Mouse (Mus musculus) heart, embryonic 11.5 days (tissue): ENCODE data around the gene Soga1. TPM values are rescaled to one million over a fixed set of nuclear protein-coding genes. Genes with fewer than 3 reads are reported as not detected.

Experiments
- ATAC-seq: fragments of 200-750 bp; cut with Nextera tagmentation; replicated peaks from 2 replicates; pipeline ENCODE4 v1.8.0; 2017; ENCODE audit warnings: moderate library complexity; ENCODE audit not compliant: insufficient number of reproducible peaks, low FRiP score, low TSS enrichment
- H3K27ac ChIP-seq: fragments of 300-500 bp; sonication (generic); 2 replicates; pipeline ENCODE4 v1.5.1; 2014; ENCODE audit warnings: mild to moderate bottlenecking, low read depth, low read length
- H3K27me3 ChIP-seq: fragments of 300-500 bp; sonication (generic); 2 replicates; pipeline ENCODE4 v1.6.1; 2014; ENCODE audit warnings: mild to moderate bottlenecking, low read length, mixed read lengths; ENCODE audit not compliant: control insufficient read depth, insufficient read depth
- H3K36me3 ChIP-seq: fragments of 300-500 bp; sonication (generic); 2 replicates; pipeline ENCODE4 v1.6.1; 2014; ENCODE audit warnings: mild to moderate bottlenecking, low read length, moderate library complexity, mixed read lengths; ENCODE audit not compliant: control insufficient read depth, insufficient read depth
- H3K4me1 ChIP-seq: fragments of 300-500 bp; sonication (generic); 2 replicates; pipeline ENCODE4 v1.6.1; 2014; ENCODE audit warnings: low read length; ENCODE audit not compliant: control insufficient read depth, insufficient read depth
- H3K4me2 ChIP-seq: fragments of 300-500 bp; sonication (generic); 2 replicates; pipeline ENCODE4 v1.6.1; 2014; ENCODE audit warnings: mild to moderate bottlenecking, moderate library complexity
- H3K4me3 ChIP-seq: fragments of 300-500 bp; sonication (generic); 2 replicates; pipeline ENCODE4 v1.5.1; 2014; ENCODE audit warnings: low read depth, low read length
- H3K9ac ChIP-seq: fragments of 300-500 bp; sonication (generic); 2 replicates; pipeline ENCODE4 v1.6.1; 2014; ENCODE audit warnings: mild to moderate bottlenecking, low read depth, low read length, moderate library complexity
- H3K9me3 ChIP-seq: fragments of 300-500 bp; sonication (generic); replicated peaks from 2 replicates; pipeline ENCODE4 v1.6.1; 2016; ENCODE audit warnings: low read length; ENCODE audit not compliant: control insufficient read depth
- WGBS: fragments of 180-500 bp; shearing (Covaris S2); extraction: QIAGEN DNeasy Blood & Tissue Kit; methylation state at CpG from one replicate; pipeline ENCODE4 v1.1.7; 2014; ENCODE audit not compliant: insufficient replicate concordance; 5-methylcytosine and 5-hydroxymethylcytosine counted together
- polyA plus RNA-seq: library from polyadenylated mRNA; unstranded; fragments of >200 nt; fragmentation: Nextera tagmentation; extraction: Ambion mirVana; gene quantifications from 2 replicates; pipeline ENCODE4 v1.2.1, GENCODE M21; 2014

Soga1 gene
- polyA plus RNA-seq, 1 experiment from 2014 or later, result 3.6 TPM

DNA sequence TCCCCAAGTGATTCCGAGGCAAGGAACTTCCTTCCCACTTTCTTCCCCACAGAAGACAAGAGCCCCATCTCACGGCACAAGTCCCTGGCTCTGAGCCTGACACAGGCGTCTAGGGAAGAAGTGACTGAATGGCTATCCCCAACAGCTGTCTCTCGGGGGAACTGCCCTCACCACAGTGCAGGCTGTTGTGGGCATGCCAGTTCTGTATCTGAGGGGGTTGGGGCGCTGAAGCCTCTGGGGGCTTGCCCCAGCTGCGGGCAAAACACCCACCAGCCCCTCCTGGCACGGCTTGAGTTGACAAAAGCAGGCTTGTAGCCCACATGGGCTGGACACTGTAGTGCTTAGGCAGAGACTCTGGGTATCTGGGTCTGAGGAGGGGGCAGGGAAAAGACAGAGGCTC lies 14.9 kb downstream of the Soga1 start:
- no peak overlapping the region for H3K9ac ChIP-seq
- peaks cover 3% of the 10 kb centered on the region; the same call in 1 of the 2 replicates for H3K36me3 ChIP-seq
- no peak overlapping the region for H3K4me2 ChIP-seq
- H3K4me1 ChIP-seq, result peaks cover 46% of the 10 kb centered on the region
- H3K9me3 ChIP-seq, result no peaks in the 10 kb centered on the region
- H3K27ac ChIP-seq, result no peak overlapping the region
- no peaks in the 10 kb centered on the region for H3K27me3 ChIP-seq
- no peak for ATAC-seq
- H3K4me3 ChIP-seq, result no peak overlapping the region
- WGBS, result 66% methylated on average over 7 of the region's 7 CpGs

DNA sequence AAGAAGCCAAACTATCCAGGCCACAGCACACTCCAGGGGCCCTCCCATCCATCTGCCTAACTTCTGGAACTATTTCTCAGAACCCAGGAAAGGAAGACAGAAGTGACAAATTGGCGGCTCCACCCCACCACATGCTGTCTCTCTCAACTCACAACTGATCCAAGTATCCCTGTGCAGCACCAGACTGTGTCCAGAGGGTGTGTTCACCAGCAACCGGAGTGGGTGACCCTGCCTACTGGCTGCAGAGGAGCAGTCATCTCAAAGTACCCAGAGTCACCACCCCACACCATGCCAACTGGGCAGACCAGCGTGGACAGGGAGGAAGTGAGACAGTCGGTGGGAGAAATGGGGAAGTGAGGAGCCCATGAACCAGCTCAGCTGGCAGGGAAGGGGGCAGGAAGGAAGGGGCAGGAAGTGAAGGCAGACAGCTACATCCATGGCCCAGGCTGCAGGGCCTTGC lies 15.8 kb downstream of the Soga1 start:
- Histone ChIP-seq H3K9me3 (no peaks in the 10 kb centered on the region), H3K9ac (no peak overlapping the region; the same call in 1 of the 2 replicates), H3K27ac (no peak overlapping the region), H3K4me2 (no peak overlapping the region), H3K27me3 (no peaks in the 10 kb centered on the region), H3K4me1 (peaks cover 47% of the 10 kb centered on the region), H3K36me3 (peaks cover 3% of the 10 kb centered on the region; the same call in 1 of the 2 replicates), H3K4me3 (no peak overlapping the region)
- 63% methylated on average over 4 of the region's 4 CpGs for WGBS
- no peak for ATAC-seq

DNA sequence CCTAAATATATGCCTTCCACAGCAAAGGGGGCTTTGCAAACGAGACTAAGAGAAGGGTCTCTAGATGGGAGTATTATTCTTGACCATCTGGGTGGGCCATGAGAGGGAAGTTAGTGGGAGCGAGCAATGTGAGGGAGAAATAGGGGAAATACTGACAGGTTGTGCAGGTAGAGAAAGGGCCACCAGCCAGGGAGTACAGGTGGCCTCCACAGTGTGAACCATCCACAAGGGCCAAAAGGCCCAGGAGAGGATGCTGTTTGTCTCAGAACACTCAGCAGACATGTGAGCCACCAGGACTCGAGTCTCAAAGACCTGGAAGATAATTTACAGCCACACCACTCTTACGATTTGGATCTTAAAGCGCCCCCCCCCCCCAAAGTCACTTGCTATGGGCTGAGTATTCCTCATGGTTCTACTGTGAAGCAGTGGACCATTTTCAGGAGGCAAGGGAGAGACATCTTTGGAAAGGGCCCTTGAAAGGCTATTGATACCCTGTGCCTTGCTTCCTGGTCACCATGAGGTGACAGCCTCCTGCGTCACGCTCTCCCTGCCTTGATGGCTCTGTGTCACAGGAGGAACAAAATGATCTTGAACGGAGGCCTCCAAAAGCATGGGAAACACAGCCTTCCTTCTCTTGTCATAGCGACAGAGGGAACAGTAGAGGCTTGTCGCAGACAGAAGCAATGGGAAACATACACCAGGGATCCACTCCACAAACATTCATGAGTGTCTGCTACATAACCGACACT lies 18.3 kb downstream of the Soga1 start:
- H3K27ac ChIP-seq, result no peak overlapping the region
- no peaks in the 10 kb centered on the region for H3K27me3 ChIP-seq
- 84% methylated on average over 11 of the region's 11 CpGs for WGBS
- peaks cover 5% of the 10 kb centered on the region; the same call in 1 of the 2 replicates for H3K36me3 ChIP-seq
- H3K4me2 ChIP-seq, result no peak overlapping the region
- H3K4me3 ChIP-seq, result no peak overlapping the region
- H3K4me1 ChIP-seq, result peaks cover 31% of the 10 kb centered on the region
- no peaks in the 10 kb centered on the region for H3K9me3 ChIP-seq
- H3K9ac ChIP-seq, result no peak overlapping the region
- no peak for ATAC-seq

DNA sequence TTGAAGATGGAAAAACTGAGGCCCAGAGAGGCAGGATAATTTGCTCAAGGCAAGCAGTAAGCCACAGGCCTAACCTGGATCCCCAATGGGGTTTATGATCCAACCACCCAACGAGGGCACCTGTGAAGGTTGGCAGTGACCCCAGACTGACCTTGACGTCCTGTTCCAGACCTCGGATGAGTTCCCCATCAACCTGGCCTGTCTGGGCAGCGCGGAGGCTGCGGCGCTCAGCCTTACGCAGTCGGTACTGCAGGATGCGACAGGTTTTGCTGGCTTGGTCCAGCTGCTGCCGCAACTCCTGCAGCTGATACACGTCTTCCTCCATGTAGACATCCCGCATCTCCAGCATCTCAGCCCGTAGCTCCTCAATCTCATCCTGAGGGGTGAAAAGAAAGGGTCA lies 19.0 kb downstream of the Soga1 start:
- Histone ChIP-seq H3K9ac (no peak overlapping the region), H3K27me3 (no peaks in the 10 kb centered on the region), H3K27ac (no peak overlapping the region), H3K4me1 (peaks cover 25% of the 10 kb centered on the region), H3K9me3 (no peaks in the 10 kb centered on the region), H3K4me3 (no peak overlapping the region), H3K36me3 (peaks cover 5% of the 10 kb centered on the region; the same call in 1 of the 2 replicates), H3K4me2 (no peak overlapping the region)
- 90% methylated on average over 14 of the region's 14 CpGs for WGBS
- no peak for ATAC-seq

DNA sequence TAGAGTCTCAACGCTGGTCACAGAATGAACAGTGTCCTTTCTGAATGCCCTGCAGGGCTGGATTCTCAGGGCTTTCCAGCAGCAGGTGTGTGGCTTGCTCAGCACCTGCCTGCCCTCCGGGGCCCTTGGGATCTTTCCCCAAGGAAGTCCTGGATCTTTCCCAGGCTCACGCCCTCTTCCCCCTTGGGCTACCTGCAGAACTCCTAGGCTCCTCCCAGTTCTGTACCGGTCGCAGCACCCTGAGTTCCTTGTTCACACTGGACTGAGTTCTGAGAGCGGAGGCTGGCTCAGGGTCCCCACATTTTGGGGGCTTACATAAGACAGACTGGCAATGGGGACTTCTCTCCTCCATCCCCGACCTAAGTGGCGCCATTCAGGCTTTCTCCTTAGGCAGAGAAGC lies 19.9 kb downstream of the Soga1 start:
- no peaks in the 10 kb centered on the region for H3K27me3 ChIP-seq
- peaks cover 21% of the 10 kb centered on the region for H3K4me1 ChIP-seq
- peaks cover 5% of the 10 kb centered on the region; the same call in 1 of the 2 replicates for H3K36me3 ChIP-seq
- no peak overlapping the region; the same call in 1 of the 2 replicates for H3K9ac ChIP-seq
- H3K4me2 ChIP-seq, result peak overlapping the region; percentile 43
- ATAC-seq, result no peak
- H3K27ac ChIP-seq, result peak overlapping the region; percentile 46
- H3K4me3 ChIP-seq, result no peak overlapping the region
- 70% methylated on average over 8 of the region's 8 CpGs for WGBS
- no peaks in the 10 kb centered on the region for H3K9me3 ChIP-seq

DNA sequence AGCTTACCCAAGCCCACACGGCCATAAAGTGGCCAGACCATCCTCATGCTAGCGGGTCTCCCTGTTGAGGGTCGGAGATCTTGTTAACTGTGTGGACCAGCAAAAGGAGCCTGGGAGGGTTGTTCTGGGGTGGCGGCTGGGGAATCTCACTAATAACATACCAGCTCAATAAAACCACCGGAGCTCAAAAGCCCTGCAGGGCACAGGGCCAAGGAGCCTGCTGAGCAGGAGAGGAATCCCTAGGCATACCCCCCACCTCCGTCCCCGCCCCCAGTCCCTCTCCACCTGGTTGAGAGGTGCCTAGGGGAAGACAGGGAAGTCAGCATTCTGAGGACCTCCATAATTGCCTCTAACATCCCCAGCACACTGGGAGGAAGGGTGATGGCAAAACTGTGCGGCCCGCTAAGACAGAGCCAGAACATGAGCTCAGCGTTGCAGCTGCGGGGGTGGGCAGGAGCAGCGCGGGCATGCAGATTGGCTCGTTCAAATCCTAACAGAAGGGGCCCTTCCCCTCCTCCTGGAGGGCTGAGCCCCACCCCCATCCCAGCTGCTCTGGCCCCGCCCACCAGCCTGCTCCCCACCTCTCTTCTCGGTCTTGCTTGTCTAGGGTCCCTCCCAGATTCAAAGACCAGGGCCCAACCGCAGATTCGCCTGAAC lies 20.6 kb downstream of the Soga1 start:
- peak overlapping the region; percentile 43 for H3K4me2 ChIP-seq
- no peaks in the 10 kb centered on the region for H3K9me3 ChIP-seq
- WGBS, result 20% methylated on average over 18 of the region's 18 CpGs
- H3K36me3 ChIP-seq, result peaks cover 5% of the 10 kb centered on the region; the same call in 1 of the 2 replicates
- H3K9ac ChIP-seq, result peak overlapping the region; percentile 34; the same call in 1 of the 2 replicates
- peaks cover 17% of the 10 kb centered on the region for H3K4me1 ChIP-seq
- H3K27ac ChIP-seq, result peak overlapping the region; percentile 31
- no peak overlapping the region for H3K4me3 ChIP-seq
- H3K27me3 ChIP-seq, result no peaks in the 10 kb centered on the region
- peak; percentile 65 for ATAC-seq

DNA sequence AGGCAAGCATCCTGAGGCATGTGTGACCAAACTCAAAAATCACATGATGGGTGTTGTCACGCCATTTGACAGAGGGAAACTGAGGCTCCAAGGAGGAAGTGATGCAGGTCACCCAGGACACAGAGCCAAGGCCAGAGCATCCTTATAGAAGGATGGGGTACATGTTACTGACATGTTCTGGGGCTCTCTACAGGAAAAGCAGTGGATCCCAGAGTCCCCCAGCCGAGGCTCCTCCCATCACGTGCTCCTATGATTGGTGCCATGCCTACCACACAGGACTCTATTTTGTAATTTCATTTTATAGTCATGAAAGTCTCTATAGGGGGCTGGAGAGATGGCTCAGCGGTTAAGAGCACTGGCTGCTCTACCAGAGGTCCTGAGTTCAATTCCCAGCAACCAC lies 21.3 kb downstream of the Soga1 start:
- no peaks in the 10 kb centered on the region for H3K27me3 ChIP-seq
- H3K9me3 ChIP-seq, result no peaks in the 10 kb centered on the region
- WGBS, result 87% methylated on average over 4 of the region's 4 CpGs
- peaks cover 10% of the 10 kb centered on the region for H3K36me3 ChIP-seq
- no peak overlapping the region for H3K9ac ChIP-seq
- no peak for ATAC-seq
- no peak overlapping the region for H3K4me2 ChIP-seq
- no peak overlapping the region for H3K4me3 ChIP-seq
- H3K27ac ChIP-seq, result no peak overlapping the region
- peaks cover 15% of the 10 kb centered on the region for H3K4me1 ChIP-seq

DNA sequence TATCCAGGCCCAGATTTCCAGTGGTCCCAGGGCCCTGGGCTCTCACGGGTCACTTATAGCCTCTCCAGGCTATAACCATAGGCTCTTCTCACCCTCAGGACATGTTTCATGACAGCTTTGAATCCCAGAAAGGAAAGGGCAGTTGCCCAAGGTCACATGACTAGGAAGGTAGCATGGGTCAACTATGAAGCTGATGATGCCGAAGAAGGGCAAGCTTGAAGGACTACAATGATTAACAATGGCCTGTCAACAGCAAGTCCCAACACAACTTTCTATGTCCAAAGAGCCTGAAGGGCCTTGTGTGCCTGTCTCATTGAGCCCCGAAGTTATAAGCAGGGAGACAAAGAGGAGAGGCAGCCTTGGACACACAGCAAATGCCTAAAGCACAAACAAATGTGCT lies 21.9 kb downstream of the Soga1 start:
- peaks cover 10% of the 10 kb centered on the region for H3K36me3 ChIP-seq
- H3K9me3 ChIP-seq, result no peaks in the 10 kb centered on the region
- WGBS, result 83% methylated on average over 3 of the region's 3 CpGs
- H3K4me3 ChIP-seq, result no peak overlapping the region
- peaks cover 18% of the 10 kb centered on the region for H3K4me1 ChIP-seq
- no peaks in the 10 kb centered on the region for H3K27me3 ChIP-seq
- ATAC-seq, result no peak
- H3K27ac ChIP-seq, result no peak overlapping the region
- H3K9ac ChIP-seq, result no peak overlapping the region
- no peak overlapping the region for H3K4me2 ChIP-seq
